Mouse (Mus musculus) E14TG2a.4 (cell line): ENCODE measurements around the gene Scn11a.

Experiments
- H3K27me3 ChIP-seq: 2 replicates; pipeline ENCODE4 v1.6.1; 2014; ENCODE audit warnings: low read length, control low read depth; ENCODE audit not compliant: insufficient read depth
- H3K36me3 ChIP-seq: 2 replicates; pipeline ENCODE4 v1.6.1; 2014; ENCODE audit warnings: low read length, control low read depth; ENCODE audit not compliant: insufficient read depth
- H3K4me1 ChIP-seq: replicated peaks from 2 replicates; pipeline ENCODE4 v1.6.1; 2014; ENCODE audit warnings: low read depth, low read length, control low read depth
- H3K4me3 ChIP-seq: replicated peaks from 2 replicates; pipeline ENCODE4 v1.5.1; 2014; ENCODE audit warnings: mild to moderate bottlenecking, low read length
- H3K9me3 ChIP-seq: 2 replicates; pipeline ENCODE4 v1.6.1; 2014; ENCODE audit warnings: low read length, control low read depth
- CTCF ChIP-seq: conservative IDR thresholded peaks from 2 replicates; pipeline ENCODE4 v1.5.1; 2014; ENCODE audit warnings: low read length
- NANOG ChIP-seq: IDR thresholded peaks from 2 replicates; pipeline ENCODE4 v1.6.1; 2014; ENCODE audit warnings: borderline replicate concordance, low read length, mixed read lengths
- POU5F1 ChIP-seq: IDR thresholded peaks from 2 replicates; pipeline ENCODE4 v1.6.1; 2014; ENCODE audit warnings: low read length, borderline replicate concordance

Scn11a gene

DNA sequence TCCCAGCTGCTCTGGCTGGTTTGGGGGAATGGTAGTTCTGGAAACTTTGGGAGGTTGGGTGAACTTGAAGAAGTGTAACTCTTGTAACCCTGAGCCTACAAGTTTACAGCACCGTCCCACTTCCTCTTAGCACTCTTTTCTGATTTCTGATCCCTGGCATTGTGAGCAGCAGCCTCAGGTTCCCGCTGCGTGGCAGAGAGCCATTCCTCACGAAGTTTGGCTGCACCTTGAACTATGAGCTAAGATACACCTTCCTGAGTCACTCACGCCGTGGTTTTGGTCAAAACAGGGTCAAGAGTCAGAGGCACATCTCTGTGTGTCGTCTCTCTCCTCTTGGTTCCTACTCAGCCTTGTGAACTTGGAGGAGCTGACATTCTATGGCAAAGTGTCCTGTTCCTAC, 48.6 kb downstream of the Scn11a start:
- H3K4me3 ChIP-seq: no peak overlapping the region

DNA sequence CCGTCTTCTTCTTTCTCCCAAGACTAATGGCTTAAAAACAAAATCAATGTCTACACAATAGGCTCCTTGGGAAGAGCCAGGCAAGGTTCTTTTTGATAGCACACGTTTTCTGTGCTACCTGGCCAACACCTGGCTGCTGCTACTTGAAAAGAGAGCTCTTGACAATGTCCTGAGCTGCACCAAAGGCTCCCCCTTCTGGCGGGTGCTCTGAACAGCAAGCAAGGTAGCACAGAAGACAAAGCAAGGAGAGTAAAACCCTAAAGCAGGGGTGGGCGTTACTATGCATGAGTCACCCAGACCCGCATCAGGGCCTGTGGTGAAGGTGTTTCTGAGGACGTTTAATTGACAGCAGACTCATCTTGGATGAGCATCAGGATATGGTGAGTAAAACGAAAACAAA, 56.7 kb downstream of the Scn11a start:
- H3K36me3 ChIP-seq: no peaks in the 10 kb centered on the region
- H3K4me1 ChIP-seq: peaks cover 3% of the 10 kb centered on the region; the same call in 1 of the 2 replicates
- H3K9me3 ChIP-seq: no peaks in the 10 kb centered on the region
- no peak overlapping the region for H3K4me3 ChIP-seq
- no peaks in the 10 kb centered on the region for H3K27me3 ChIP-seq
- TF ChIP-seq POU5F1: no peak
- peak; percentile 69 for TF ChIP-seq CTCF
- no peak for TF ChIP-seq NANOG

More for the DNA sequence above, 48.6 kb downstream of the Scn11a start:
- peaks cover 8% of the 10 kb centered on the region; the same call in 1 of the 2 replicates for H3K27me3 ChIP-seq
- TF ChIP-seq NANOG (no peak), CTCF (no peak), POU5F1 (no peak)
- H3K4me1 ChIP-seq: no peaks in the 10 kb centered on the region
- H3K36me3 ChIP-seq: no peaks in the 10 kb centered on the region
- peaks cover 11% of the 10 kb centered on the region; the same call in 1 of the 2 replicates for H3K9me3 ChIP-seq

DNA sequence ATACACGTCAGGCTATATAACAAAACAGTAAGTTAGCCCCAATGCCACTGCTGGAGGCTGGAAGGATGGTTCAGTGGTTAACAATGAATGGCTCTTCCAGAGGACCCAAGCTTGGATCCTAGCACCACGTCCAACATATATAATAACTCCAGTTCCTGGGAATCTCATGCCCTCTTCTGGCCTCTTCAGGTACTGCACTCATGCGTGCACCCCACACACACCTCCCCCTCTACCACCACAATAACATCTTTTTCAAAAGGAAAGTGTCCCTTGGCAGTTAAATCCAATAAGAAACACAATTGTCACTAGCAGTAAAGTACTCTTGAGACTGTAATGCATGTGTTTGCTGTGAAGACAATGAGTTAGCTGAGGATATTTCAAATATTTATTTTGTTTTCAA, 65.0 kb downstream of the Scn11a start:
- no peaks in the 10 kb centered on the region for H3K9me3 ChIP-seq
- TF ChIP-seq CTCF (peak; percentile 57), NANOG (no peak)
- H3K27me3 ChIP-seq: no peaks in the 10 kb centered on the region; the same call in 1 of the 2 replicates
- no peaks in the 10 kb centered on the region for H3K36me3 ChIP-seq
- H3K4me3 ChIP-seq: no peak overlapping the region
- H3K4me1 ChIP-seq: peaks cover 4% of the 10 kb centered on the region; the same call in 1 of the 2 replicates

DNA sequence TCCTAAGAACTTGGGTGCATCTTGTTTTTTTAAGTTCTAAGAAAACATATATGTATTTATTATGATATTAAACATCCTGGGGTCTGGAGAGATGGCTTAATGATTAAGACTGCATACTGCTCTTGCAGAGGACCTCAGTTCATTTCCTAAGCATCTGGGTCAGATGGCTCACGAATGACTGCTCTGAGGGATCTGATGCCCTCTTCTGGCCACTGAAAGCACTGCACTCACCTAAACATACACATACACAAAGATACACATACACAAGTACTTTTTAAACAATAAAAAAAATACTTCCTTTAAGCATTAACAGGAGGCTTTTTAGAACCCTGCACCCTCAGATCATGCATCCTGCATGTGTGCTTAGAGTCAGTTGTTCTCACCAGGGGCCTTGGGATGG, 65.8 kb downstream of the Scn11a start:
- TF ChIP-seq POU5F1 (no peak), CTCF (peak; percentile 58)
- H3K27me3 ChIP-seq: peaks cover 3% of the 10 kb centered on the region; the same call in 1 of the 2 replicates
- H3K36me3 ChIP-seq: no peaks in the 10 kb centered on the region
- no peak overlapping the region for H3K4me3 ChIP-seq
- no peaks in the 10 kb centered on the region for H3K9me3 ChIP-seq
- H3K4me1 ChIP-seq: peaks cover 4% of the 10 kb centered on the region; the same call in 1 of the 2 replicates

DNA sequence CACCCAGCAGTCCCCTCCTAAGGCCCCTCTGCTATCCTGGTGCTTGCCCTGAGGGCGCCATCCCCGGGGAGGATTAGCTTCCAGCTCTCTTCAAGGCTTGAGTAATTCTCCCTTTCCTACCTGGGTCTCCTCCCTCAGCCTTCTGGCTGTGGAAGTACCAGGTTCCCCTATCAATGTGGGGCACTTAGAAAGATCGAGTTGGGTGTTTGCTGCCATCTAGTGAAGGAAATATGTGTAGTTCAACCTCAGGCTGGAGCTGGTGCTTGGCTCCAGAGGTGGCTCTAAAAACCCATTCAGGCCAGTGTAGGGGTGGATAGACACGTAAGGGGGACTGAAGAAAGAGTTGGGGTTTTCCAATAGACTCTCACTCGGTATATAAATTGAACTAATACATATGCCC, 73.7 kb downstream of the Scn11a start:
- Histone ChIP-seq H3K4me1 (peaks cover 3% of the 10 kb centered on the region; the same call in 1 of the 2 replicates), H3K4me3 (no peak overlapping the region), H3K9me3 (no peaks in the 10 kb centered on the region), H3K27me3 (0 out of 2 replicates have a peak, but pooled peaks cover 3% of the 10 kb centered on the region), H3K36me3 (no peaks in the 10 kb centered on the region)
- TF ChIP-seq NANOG: no peak
- TF ChIP-seq CTCF: peak; percentile 43
- no peak for TF ChIP-seq POU5F1

DNA sequence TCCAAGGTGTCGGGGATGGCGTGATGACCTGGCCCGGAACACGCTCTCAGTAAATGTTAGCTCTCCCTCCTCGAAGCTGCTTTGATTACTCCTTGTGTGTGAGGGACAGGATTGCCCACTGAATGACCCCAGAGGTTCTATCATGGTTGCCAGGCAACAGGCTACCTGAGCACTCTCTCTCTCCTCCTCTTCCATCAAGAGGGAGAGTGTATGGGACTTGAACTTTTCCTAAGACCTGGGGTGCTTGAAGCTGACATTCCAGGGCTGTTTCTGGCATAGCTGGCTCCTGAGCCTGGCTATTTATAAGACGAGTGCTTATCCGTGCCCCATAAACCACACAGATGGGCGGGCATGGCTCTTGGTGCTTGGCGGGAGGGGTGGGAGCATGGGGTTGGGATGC, 76.1 kb downstream of the Scn11a start:
- H3K27me3 ChIP-seq: no peaks in the 10 kb centered on the region
- no peaks in the 10 kb centered on the region for H3K4me1 ChIP-seq
- H3K9me3 ChIP-seq: no peaks in the 10 kb centered on the region
- H3K36me3 ChIP-seq: no peaks in the 10 kb centered on the region
- H3K4me3 ChIP-seq: no peak overlapping the region
- TF ChIP-seq POU5F1 (no peak), CTCF (no peak), NANOG (no peak)

DNA sequence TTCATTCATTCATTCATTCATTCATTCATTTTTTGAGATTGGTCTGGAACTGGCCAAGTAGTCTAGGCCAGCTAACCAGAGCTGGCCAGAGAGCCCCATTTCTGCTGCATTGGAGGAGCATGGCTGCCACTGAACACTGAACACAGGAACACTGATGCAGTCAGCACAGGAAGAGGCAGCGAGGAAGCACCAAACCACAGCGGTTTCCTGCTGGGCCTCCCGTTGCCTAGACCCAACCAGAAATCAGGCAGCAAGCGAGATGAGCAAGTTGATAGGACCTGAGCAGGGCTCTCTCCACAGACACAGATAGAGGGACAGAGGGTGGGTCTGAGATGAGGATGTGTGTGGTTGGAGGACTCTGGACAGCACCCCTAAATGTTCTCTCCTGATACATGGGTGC, 81.4 kb downstream of the Scn11a start:
- H3K27me3 ChIP-seq: no peaks in the 10 kb centered on the region; the same call in 1 of the 2 replicates
- H3K4me1 ChIP-seq: peaks cover 4% of the 10 kb centered on the region
- H3K36me3 ChIP-seq: no peaks in the 10 kb centered on the region
- H3K4me3 ChIP-seq: no peak overlapping the region
- H3K9me3 ChIP-seq: no peaks in the 10 kb centered on the region
- TF ChIP-seq NANOG (no peak), POU5F1 (no peak), CTCF (no peak)

DNA sequence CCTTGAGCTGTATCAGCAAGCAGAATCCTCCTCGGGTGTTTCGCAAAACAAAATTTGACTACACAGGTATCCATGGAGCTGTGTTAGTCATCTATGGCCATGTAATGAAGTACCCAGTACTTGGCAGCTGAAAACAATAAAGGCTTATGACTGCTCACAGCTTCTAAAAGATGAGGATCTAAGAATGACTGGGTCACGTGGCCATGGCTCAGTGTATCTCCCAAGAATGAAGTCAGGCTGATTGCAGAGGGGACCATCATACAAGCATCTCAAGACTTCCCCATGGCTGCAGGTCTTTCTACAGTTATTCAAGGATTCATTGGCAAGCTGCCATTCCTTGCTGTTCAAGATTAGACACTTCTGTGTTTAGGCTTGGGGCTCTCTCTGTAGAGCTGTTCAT, 81.9 kb downstream of the Scn11a start:
- H3K4me3 ChIP-seq: no peak overlapping the region
- TF ChIP-seq POU5F1 (no peak), NANOG (no peak), CTCF (no peak)
- no peaks in the 10 kb centered on the region; the same call in 1 of the 2 replicates for H3K27me3 ChIP-seq
- H3K36me3 ChIP-seq: no peaks in the 10 kb centered on the region
- H3K4me1 ChIP-seq: peaks cover 4% of the 10 kb centered on the region
- no peaks in the 10 kb centered on the region for H3K9me3 ChIP-seq

DNA sequence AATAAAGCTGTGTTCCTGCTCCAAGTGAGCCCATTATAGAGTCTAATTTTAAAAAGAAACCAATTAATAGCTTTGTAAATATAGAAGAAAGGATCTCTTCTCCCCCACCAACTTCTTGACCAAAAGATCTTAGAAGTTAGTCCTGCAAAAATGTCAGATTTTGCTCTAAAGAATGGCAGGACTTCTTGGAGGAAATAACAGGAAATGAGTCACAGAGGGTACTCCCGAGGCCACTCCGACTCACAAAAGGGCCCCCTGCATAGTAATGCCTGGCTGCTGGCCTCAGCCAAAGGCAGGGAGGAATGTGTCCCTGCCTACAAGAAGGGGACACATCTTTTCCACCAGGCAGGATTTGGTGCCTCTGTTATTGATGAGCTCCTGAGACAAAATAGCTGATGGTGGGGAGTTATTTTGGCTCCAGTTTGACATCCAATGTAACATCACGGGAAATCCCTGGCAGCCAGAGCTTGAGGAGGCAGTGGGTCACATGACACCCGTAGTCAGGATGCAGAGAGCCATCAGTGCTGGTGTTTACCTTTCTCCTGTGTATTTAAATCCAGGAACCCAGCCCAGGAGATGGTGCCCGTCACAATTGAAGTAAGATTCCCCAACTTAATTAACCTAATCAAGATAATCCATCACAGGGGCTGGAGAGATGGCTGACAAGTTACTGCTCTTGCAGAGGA, 84.0 kb downstream of the Scn11a start:
- H3K27me3 ChIP-seq: peaks cover 2% of the 10 kb centered on the region
- no peak overlapping the region for H3K4me3 ChIP-seq
- H3K36me3 ChIP-seq: no peaks in the 10 kb centered on the region
- no peak for TF ChIP-seq NANOG
- no peak for TF ChIP-seq POU5F1
- TF ChIP-seq CTCF: no peak
- H3K9me3 ChIP-seq: no peaks in the 10 kb centered on the region
- H3K4me1 ChIP-seq: peaks cover 4% of the 10 kb centered on the region
